In genomic region chr2:48424562-48424961, GRCm38 (mm10) we compare ENCODE assay signal across 13 mouse cellular contexts.
DNase-seq lines count a peak whose midpoint lies in the region; ATAC-seq and TF ChIP-seq lines count a peak whose summit lies in the region.
"Had no signal": no experiment of that assay in that cellular context is flagged by ENCODE, and none has a peak within 500 bp of the region (broad histone marks: within the 10 kb centered on the region; RNA-seq: fewer than 3 reads in every experiment).

No protein-coding gene starts in this region.

- peak overlapping the region; percentile 61; the same call in 1 of the 2 replicates for H3K27ac ChIP-seq in kidney, embryonic 16.5 days (ENCODE audit: low read length)
- H3K27ac ChIP-seq in forebrain, embryonic 12.5 days, result peak overlapping the region; percentile 69; the same call in 1 of the 2 replicates
- H3K27ac ChIP-seq in hindbrain, postnatal 0 days, result peak overlapping the region; percentile 34; the same call in 1 of the 2 replicates
- no peak overlapping the region for H3K27ac ChIP-seq in neural tube, embryonic 14.5 days (ENCODE audit: low read depth, low read length)
- H3K27ac ChIP-seq in cerebellum, adult 2 months (ENCODE audit: insufficient read depth, low read length), result no peak overlapping the region
- H3K27ac ChIP-seq: heart, embryonic 15.5 days; liver, embryonic 14.5 days had no signal

- H3K9me3 ChIP-seq in kidney, embryonic 16.5 days (ENCODE audit: low read length), result no peaks in the 10 kb centered on the region
- H3K9me3 ChIP-seq in forebrain, embryonic 12.5 days, result no peaks in the 10 kb centered on the region
- no peaks in the 10 kb centered on the region for H3K9me3 ChIP-seq in hindbrain, postnatal 0 days (ENCODE audit: low read length)
- H3K9me3 ChIP-seq in neural tube, embryonic 14.5 days (ENCODE audit: control insufficient read depth, low read length), result no peaks in the 10 kb centered on the region
- H3K9me3 ChIP-seq: heart, embryonic 15.5 days had no signal

- 28% methylated on average over 9 of the region's 9 CpGs for WGBS in kidney, embryonic 16.5 days
- WGBS in forebrain, embryonic 12.5 days, result 11% methylated on average over 9 of the region's 9 CpGs
- 25% methylated on average over 9 of the region's 9 CpGs for WGBS in hindbrain, postnatal 0 days
- WGBS in neural tube, embryonic 14.5 days, result 13% methylated on average over 9 of the region's 9 CpGs
- 57% methylated on average over 9 of the region's 9 CpGs for WGBS in cerebellum, adult 2 months

- TF ChIP-seq CTCF in hindbrain, postnatal 0 days (IDR thresholded peaks at IDR 0.05; ENCODE audit: low read depth), result no peak
- no peak for TF ChIP-seq CTCF in cerebellum, adult 2 months (IDR thresholded peaks at IDR 0.05; ENCODE audit: borderline replicate concordance, insufficient read depth, low read depth, low read length)

- H3K27me3 ChIP-seq in kidney, embryonic 16.5 days (ENCODE audit: insufficient read depth, low read length), result no peaks in the 10 kb centered on the region
- H3K27me3 ChIP-seq in forebrain, embryonic 12.5 days, result peaks cover 6% of the 10 kb centered on the region; the same call in 1 of the 2 replicates
- no peaks in the 10 kb centered on the region for H3K27me3 ChIP-seq in hindbrain, postnatal 0 days (ENCODE audit: insufficient read depth, low read length)
- H3K27me3 ChIP-seq in neural tube, embryonic 14.5 days (ENCODE audit: control insufficient read depth, insufficient read depth, low read length), result no peaks in the 10 kb centered on the region
- H3K27me3 ChIP-seq in cerebellum, adult 2 months (ENCODE audit: control insufficient read depth, insufficient read depth, low read length), result no peaks in the 10 kb centered on the region
- H3K27me3 ChIP-seq: heart, embryonic 15.5 days had no signal

- no peak overlapping the region; the same call in 1 of the 2 replicates for H3K4me2 ChIP-seq in kidney, embryonic 16.5 days (replicated peaks; ENCODE audit: low read depth, low read length)
- peak overlapping the region; percentile 28; the same call in 1 of the 2 replicates for H3K4me2 ChIP-seq in forebrain, embryonic 12.5 days
- H3K4me2 ChIP-seq in hindbrain, postnatal 0 days (ENCODE audit: low read depth, low read length), result peak overlapping the region; percentile 40
- peak overlapping the region; percentile 27; the same call in 1 of the 2 replicates for H3K4me2 ChIP-seq in neural tube, embryonic 14.5 days (ENCODE audit: low read depth, low read length)
- H3K4me2 ChIP-seq: heart, embryonic 15.5 days had no signal

- peaks cover 20% of the 10 kb centered on the region for H3K4me1 ChIP-seq in kidney, embryonic 16.5 days (ENCODE audit: insufficient read depth, low read length)
- peaks cover 32% of the 10 kb centered on the region for H3K4me1 ChIP-seq in forebrain, embryonic 12.5 days
- peaks cover 6% of the 10 kb centered on the region for H3K4me1 ChIP-seq in hindbrain, postnatal 0 days (ENCODE audit: insufficient read depth, low read length)
- peaks cover 22% of the 10 kb centered on the region for H3K4me1 ChIP-seq in neural tube, embryonic 14.5 days (ENCODE audit: control insufficient read depth, insufficient read depth, low read length)
- no peaks in the 10 kb centered on the region for H3K4me1 ChIP-seq in cerebellum, adult 2 months (ENCODE audit: control insufficient read depth, insufficient read depth, low read length)

- TF ChIP-seq POLR2A in cerebellum, adult 2 months (IDR thresholded peaks at IDR 0.05; ENCODE audit: borderline replicate concordance, insufficient read depth, low read length), result no peak

- peak; percentile 39; the same call in 1 of the 2 replicates for ATAC-seq in kidney, embryonic 16.5 days (ENCODE audit: low FRiP score, low TSS enrichment)
- peak; percentile 31; the same call in 1 of the 2 replicates for ATAC-seq in forebrain, embryonic 12.5 days (ENCODE audit: low FRiP score)
- no peak for ATAC-seq in hindbrain, postnatal 0 days
- ATAC-seq in neural tube, embryonic 14.5 days (ENCODE audit: low read depth), result peak; percentile 60

- no peaks in the 10 kb centered on the region for H3K36me3 ChIP-seq in kidney, embryonic 16.5 days (ENCODE audit: insufficient read depth, low read length)
- no peaks in the 10 kb centered on the region for H3K36me3 ChIP-seq in forebrain, embryonic 12.5 days (replicated peaks)
- no peaks in the 10 kb centered on the region for H3K36me3 ChIP-seq in hindbrain, postnatal 0 days (ENCODE audit: insufficient read depth, low read length)
- no peaks in the 10 kb centered on the region for H3K36me3 ChIP-seq in neural tube, embryonic 14.5 days (ENCODE audit: control insufficient read depth, insufficient read depth, low read length)
- H3K36me3 ChIP-seq: heart, embryonic 15.5 days had no signal

- H3K4me3 ChIP-seq in kidney, embryonic 16.5 days (ENCODE audit: low read length), result no peak overlapping the region
- no peak overlapping the region for H3K4me3 ChIP-seq in forebrain, embryonic 12.5 days (replicated peaks)
- 0 out of 2 replicates have a peak overlapping the region, but pooled peaks have one; percentile 0 for H3K4me3 ChIP-seq in hindbrain, postnatal 0 days (ENCODE audit: low read length)
- no peak overlapping the region for H3K4me3 ChIP-seq in neural tube, embryonic 14.5 days (ENCODE audit: low read depth, low read length)
- no peak overlapping the region for H3K4me3 ChIP-seq in cerebellum, adult 2 months (replicated peaks; ENCODE audit: insufficient read depth, low read depth, low read length)
- H3K4me3 ChIP-seq: heart, embryonic 15.5 days had no signal

- no peak overlapping the region for H3K9ac ChIP-seq in kidney, embryonic 16.5 days (replicated peaks; ENCODE audit: low read length)
- H3K9ac ChIP-seq in forebrain, embryonic 12.5 days, result no peak overlapping the region
- H3K9ac ChIP-seq in hindbrain, postnatal 0 days (replicated peaks; ENCODE audit: low read length), result no peak overlapping the region; the same call in 1 of the 2 replicates
- no peak overlapping the region for H3K9ac ChIP-seq in neural tube, embryonic 14.5 days (replicated peaks; ENCODE audit: low read depth, low read length)
- H3K9ac ChIP-seq: heart, embryonic 15.5 days; liver, embryonic 14.5 days had no signal

- DNase-seq in kidney, postnatal 10 days, result no peak
- DNase-seq in hindbrain, postnatal 0 days (ENCODE audit: low spot score), result no peak
- no peak for DNase-seq in cerebellum, adult 2 months
- no peak for DNase-seq in ovary, postnatal 36 days (ENCODE audit: low spot score)
- DNase-seq in thymus, postnatal 0 days (ENCODE audit: low spot score), result no peak
- DNase-seq: adrenal gland, postnatal 14 days; cerebellum, adult 18-20 months; thymus, postnatal 14 days had no signal

Comparison
In these comparisons a context has a peak if more than half of its experiments do, and no peak if none do; other contexts are left out.
1. H3K27ac ChIP-seq: peak in kidney, embryonic 16.5 days (single experiment), forebrain, embryonic 12.5 days (single experiment) and hindbrain, postnatal 0 days (single experiment); none in neural tube, embryonic 14.5 days (single experiment) and cerebellum, adult 2 months (single experiment).